Mouse (Mus musculus) layer of hippocampus, postnatal 14 days (tissue): ENCODE results near the gene Gpr152. TPM values are rescaled to one million over a fixed set of nuclear protein-coding genes. Genes with fewer than 3 reads are reported as not detected.

Source experiments
- DNase-seq, 2 experiments: peaks; one replicate each; pipeline ENCODE4 v3.0.0; 2021 to 2022; ENCODE audit warnings: low spot score in 2 of 2, mixed read lengths in 1 of 2
- total RNA-seq, 2 experiments: library from RNA; stranded (reverse); gene quantifications; 2 replicates each; pipeline ENCODE4 v1.2.3; 2021

Gene Gpr152
- total RNA-seq, 2 experiments from 2014 or later, result not detected

- DNase-seq, result no peak
Measured at GRCm38 (mm10) chr19:4170723-4171392, 31.3 kb downstream of the Gpr152 start.

GRCm38 (mm10) chr19:4171393-4172290 lies 32.1 kb downstream of the Gpr152 start:
- no peak for DNase-seq

GRCm38 (mm10) chr19:4172925-4173324 lies 33.3 kb downstream of the Gpr152 start:
- DNase-seq, result no peak

GRCm38 (mm10) chr19:4175368-4175947 lies 35.9 kb downstream of the Gpr152 start, which contains the start of gene Carns1:
TSS of gene Carns1 (minus strand) at chr19:4175479.
- DNase-seq, result no peak

- DNase-seq, result no peak
Measured at GRCm38 (mm10) chr19:4180411-4180810, 40.8 kb downstream of the Gpr152 start.

GRCm38 (mm10) chr19:4181892-4182291 lies 42.3 kb downstream of the Gpr152 start:
- peak in 1 of 2 experiments; percentile 76 for DNase-seq

GRCm38 (mm10) chr19:4183689-4184088 lies 44.1 kb downstream of the Gpr152 start:
- DNase-seq, result no peak

- no peak for DNase-seq
Measured at GRCm38 (mm10) chr19:4184976-4185975, 45.7 kb downstream of the Gpr152 start.

- DNase-seq, result no peak
Measured at GRCm38 (mm10) chr19:4187303-4187702, 47.7 kb downstream of the Gpr152 start.

GRCm38 (mm10) chr19:4189051-4189620 lies 49.5 kb downstream of the Gpr152 start:
- no peak for DNase-seq

GRCm38 (mm10) chr19:4190831-4191334 lies 51.3 kb downstream of the Gpr152 start, which contains the start of gene Tbc1d10c:
TSS of gene Tbc1d10c (minus strand) at chr19:4191284.
- DNase-seq, result no peak

GRCm38 (mm10) chr19:4191528-4192250 lies 52.1 kb downstream of the Gpr152 start, which contains the start of gene Ppp1ca:
TSS of gene Ppp1ca (plus strand) at chr19:4192065.
- peak; percentile 87 to 93 for DNase-seq

GRCm38 (mm10) chr19:4192251-4192985 lies 52.8 kb downstream of the Gpr152 start:
- DNase-seq, result no peak

- no peak for DNase-seq
Measured at GRCm38 (mm10) chr19:4193129-4193528, 53.5 kb downstream of the Gpr152 start.

GRCm38 (mm10) chr19:4194021-4194724 lies 54.6 kb downstream of the Gpr152 start:
- no peak for DNase-seq

- peak in 1 of 2 experiments; percentile 55 for DNase-seq
Measured at GRCm38 (mm10) chr19:4194776-4195650, 55.4 kb downstream of the Gpr152 start.
